Mouse (Mus musculus): ENCODE results near the gene Slc12a8. TPM values are rescaled to one million over a fixed set of nuclear protein-coding genes. Genes with fewer than 3 reads are reported as not detected.
A peak's percentile ranks its signal among the peaks of the same experiment; 100 is the strongest.

Gene Slc12a8
- total and polyA plus RNA-seq, 2 experiments from 2014 or later, result 0.71 to 1.1 TPM

DNA sequence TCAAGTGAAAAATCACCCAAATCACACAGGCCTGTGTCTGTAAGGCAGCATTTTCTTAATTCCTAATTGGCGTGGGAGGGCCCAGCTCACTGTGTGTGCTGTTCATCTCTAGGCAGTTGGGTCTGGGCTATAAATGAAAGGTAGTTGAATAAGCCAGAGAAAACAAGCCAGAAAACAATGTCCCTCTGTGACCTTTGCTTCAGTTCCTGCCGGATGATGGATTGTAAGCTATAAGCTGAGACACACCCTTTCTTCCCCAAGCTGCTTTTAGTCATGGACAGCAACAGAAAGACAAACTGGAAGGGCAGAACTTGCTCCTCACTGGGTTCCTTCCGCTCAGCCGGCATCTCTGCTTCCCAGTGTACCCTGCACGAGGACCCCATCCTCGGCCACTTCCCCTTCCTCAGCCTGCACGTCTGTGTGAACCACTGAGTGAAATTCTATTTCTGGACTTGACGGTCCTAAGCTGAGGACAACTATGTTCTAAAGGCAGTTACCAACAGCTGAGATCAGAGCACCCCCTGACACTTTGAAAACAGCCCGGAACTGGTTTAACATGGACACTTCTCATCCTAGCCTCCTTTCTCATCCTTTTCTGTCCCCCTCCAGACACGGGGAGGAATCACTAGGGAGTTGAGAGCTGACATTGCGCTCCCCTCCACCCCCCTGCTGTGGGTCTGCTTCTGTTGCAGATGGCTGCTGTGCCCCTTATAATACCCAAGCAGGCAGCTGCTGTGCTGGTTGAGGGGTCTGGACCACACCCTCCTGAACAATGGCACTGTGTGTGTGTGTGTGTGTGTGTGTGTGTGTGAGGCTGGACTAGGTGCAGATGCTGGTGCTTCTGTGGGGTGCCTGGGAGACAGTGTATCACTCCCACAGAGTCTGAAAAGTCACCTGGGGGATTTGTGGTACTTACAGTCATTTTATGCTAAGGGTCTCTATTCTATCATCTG is 12.7 kb downstream of the Slc12a8 start:
- no peak for TF ChIP-seq CTCF (IDR thresholded peaks at IDR 0.05)
- Histone ChIP-seq H3K4me2 (ENCODE audit: low read depth, low read length, poor library complexity, severe bottlenecking) (no peak overlapping the region), H3K9me3 (ENCODE audit: low read length) (no peaks in the 10 kb centered on the region), H3K9ac (replicated peaks; ENCODE audit: low read length, poor library complexity, severe bottlenecking) (no peak overlapping the region), H3K27ac (ENCODE audit: low read depth, low read length) (no peak overlapping the region), H3K27me3 (ENCODE audit: insufficient read depth, low read length) (no peaks in the 10 kb centered on the region), H3K4me3 (ENCODE audit: low read depth, low read length) (no peak overlapping the region), H3K36me3 (ENCODE audit: insufficient read depth, low read length) (no peaks in the 10 kb centered on the region), H3K4me1 (ENCODE audit: insufficient read depth, low read length) (no peaks in the 10 kb centered on the region)
- no peak for DNase-seq (ENCODE audit: low spot score)
- ATAC-seq (ENCODE audit: low FRiP score), result no peak
- 60% methylated on average over 11 of the region's 11 CpGs for WGBS

DNA sequence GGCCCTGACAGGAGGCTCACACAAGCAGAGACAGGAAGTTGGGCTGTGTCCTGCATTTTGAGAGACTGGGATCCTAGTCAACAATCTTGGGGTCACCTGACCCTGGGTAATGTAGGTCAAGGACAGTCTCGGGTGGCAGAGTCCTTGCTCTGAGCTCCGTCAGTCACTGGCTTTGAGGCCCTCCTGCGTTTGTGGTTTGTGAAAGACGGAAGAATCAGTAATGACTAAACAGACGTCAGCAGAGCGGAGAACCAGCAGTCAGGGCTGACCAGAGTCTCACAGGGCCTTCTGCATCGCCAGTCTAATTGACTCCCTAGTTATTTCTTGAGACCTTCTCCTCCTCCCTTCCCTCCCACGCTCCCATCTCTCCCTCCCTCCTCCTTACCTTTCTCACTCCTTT is 14.1 kb downstream of the Slc12a8 start:
- Histone ChIP-seq H3K4me2 (ENCODE audit: low read depth, low read length, poor library complexity, severe bottlenecking) (no peak overlapping the region), H3K36me3 (ENCODE audit: insufficient read depth, low read length) (no peaks in the 10 kb centered on the region), H3K27me3 (ENCODE audit: insufficient read depth, low read length) (no peaks in the 10 kb centered on the region), H3K4me3 (ENCODE audit: low read depth, low read length) (no peak overlapping the region), H3K9me3 (ENCODE audit: low read length) (no peaks in the 10 kb centered on the region), H3K9ac (replicated peaks; ENCODE audit: low read length, poor library complexity, severe bottlenecking) (no peak overlapping the region), H3K4me1 (ENCODE audit: insufficient read depth, low read length) (no peaks in the 10 kb centered on the region), H3K27ac (ENCODE audit: low read depth, low read length) (no peak overlapping the region)
- 72% methylated on average over 8 of the region's 8 CpGs for WGBS
- TF ChIP-seq CTCF (IDR thresholded peaks at IDR 0.05), result no peak
- ATAC-seq (ENCODE audit: low FRiP score) (no peak), DNase-seq (ENCODE audit: low spot score) (no peak)

DNA sequence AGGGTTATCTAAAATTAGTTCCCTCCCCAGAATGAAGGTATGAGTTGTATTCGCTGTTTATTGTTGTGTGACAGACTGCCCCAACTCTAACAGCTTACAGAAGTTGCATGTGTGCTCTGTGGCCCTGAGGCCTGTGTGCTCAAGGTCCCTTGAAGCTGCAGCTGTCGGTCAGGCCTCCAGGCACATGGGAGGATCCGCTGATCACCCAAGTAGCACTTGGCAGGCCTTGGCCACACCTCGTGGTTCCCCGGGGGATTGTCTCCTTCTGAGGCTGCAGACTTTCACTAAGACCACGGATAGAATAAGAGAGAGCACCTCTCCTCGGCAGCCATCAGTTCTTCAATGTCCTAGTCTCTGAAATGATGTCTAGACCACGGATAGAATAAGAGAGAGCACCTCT is 19.3 kb downstream of the Slc12a8 start:
- no peaks in the 10 kb centered on the region for H3K9me3 ChIP-seq (ENCODE audit: low read length)
- no peak overlapping the region for H3K27ac ChIP-seq (ENCODE audit: low read depth, low read length)
- no peak overlapping the region for H3K4me3 ChIP-seq (ENCODE audit: low read depth, low read length)
- ATAC-seq (ENCODE audit: low FRiP score), result no peak
- no peak overlapping the region for H3K4me2 ChIP-seq (ENCODE audit: low read depth, low read length, poor library complexity, severe bottlenecking)
- H3K36me3 ChIP-seq (ENCODE audit: insufficient read depth, low read length), result no peaks in the 10 kb centered on the region
- H3K27me3 ChIP-seq (ENCODE audit: insufficient read depth, low read length), result no peaks in the 10 kb centered on the region
- 84% methylated on average over 8 of the region's 8 CpGs for WGBS
- TF ChIP-seq CTCF (IDR thresholded peaks at IDR 0.05), result no peak
- H3K4me1 ChIP-seq (ENCODE audit: insufficient read depth, low read length), result no peaks in the 10 kb centered on the region
- DNase-seq (ENCODE audit: low spot score), result no peak
- no peak overlapping the region for H3K9ac ChIP-seq (replicated peaks; ENCODE audit: low read length, poor library complexity, severe bottlenecking)

DNA sequence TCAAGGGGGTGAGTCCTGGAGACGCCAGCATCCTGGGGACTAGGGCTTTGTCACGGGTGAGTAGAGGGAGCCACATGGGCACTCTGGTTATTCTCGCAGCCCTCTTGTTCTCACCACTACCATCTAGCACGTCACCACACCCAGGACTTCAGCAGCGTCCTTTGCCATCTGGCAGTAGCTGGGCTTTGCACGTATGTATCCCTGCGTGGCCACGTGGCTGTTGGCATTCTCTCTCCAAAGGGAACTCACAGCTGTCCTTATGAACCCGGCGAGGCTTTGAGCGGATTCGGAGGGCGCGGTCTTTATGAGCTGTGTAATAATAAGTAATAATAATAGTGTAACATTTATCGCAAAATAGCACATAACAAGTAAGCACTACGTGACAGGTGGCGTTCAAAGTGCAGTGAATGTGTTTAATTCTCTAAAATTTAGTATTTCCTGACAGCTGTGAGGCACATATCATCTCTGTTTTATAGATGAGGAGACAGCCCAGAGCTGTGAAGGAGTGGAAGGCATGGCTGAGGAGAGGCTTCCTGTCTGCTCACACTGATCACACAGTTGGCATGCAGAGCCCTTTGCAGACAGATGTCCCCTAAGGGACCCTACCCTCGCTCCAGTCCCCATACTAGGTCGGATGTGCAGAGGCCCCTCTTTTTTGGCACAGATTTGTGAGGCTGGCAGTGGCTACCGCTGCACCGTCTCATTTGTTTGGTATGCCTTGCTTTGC is 20.5 kb downstream of the Slc12a8 start:
- 72% methylated on average over 21 of the region's 21 CpGs for WGBS
- no peak for TF ChIP-seq CTCF (IDR thresholded peaks at IDR 0.05)
- DNase-seq (ENCODE audit: low spot score) (peak; percentile 40), ATAC-seq (ENCODE audit: low FRiP score) (no peak)
- H3K9me3 ChIP-seq (ENCODE audit: low read length), result no peaks in the 10 kb centered on the region
- H3K9ac ChIP-seq (replicated peaks; ENCODE audit: low read length, poor library complexity, severe bottlenecking), result no peak overlapping the region
- no peaks in the 10 kb centered on the region for H3K4me1 ChIP-seq (ENCODE audit: insufficient read depth, low read length)
- H3K36me3 ChIP-seq (ENCODE audit: insufficient read depth, low read length), result no peaks in the 10 kb centered on the region
- H3K27ac ChIP-seq (ENCODE audit: low read depth, low read length), result no peak overlapping the region
- no peak overlapping the region for H3K4me2 ChIP-seq (ENCODE audit: low read depth, low read length, poor library complexity, severe bottlenecking)
- H3K4me3 ChIP-seq (ENCODE audit: low read depth, low read length), result no peak overlapping the region
- H3K27me3 ChIP-seq (ENCODE audit: insufficient read depth, low read length), result no peaks in the 10 kb centered on the region

DNA sequence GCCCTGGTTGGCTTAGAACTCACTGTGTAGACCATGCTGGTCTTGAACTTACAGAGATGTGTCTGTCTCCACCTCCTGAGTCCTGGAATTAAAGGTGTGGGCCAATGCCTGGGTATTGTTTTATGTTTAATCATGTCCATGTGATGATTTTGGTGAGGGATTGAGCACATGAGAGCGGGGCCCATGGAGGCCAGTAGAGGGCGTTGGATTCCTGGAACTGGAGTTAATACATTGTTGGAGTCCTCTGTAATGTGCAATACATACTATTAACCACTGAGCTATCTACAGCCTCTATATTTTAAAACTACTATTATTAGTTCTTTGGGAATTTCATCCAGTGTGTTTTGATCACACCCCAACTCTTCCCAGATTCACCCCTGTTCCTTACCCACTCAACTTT is 27.2 kb downstream of the Slc12a8 start:
- H3K27me3 ChIP-seq (ENCODE audit: insufficient read depth, low read length), result no peaks in the 10 kb centered on the region
- H3K27ac ChIP-seq (ENCODE audit: low read depth, low read length), result no peak overlapping the region
- TF ChIP-seq CTCF (IDR thresholded peaks at IDR 0.05), result no peak
- DNase-seq (ENCODE audit: low spot score) (no peak), ATAC-seq (ENCODE audit: low FRiP score) (no peak)
- H3K4me2 ChIP-seq (ENCODE audit: low read depth, low read length, poor library complexity, severe bottlenecking), result no peak overlapping the region
- WGBS, result 98% methylated on average over 2 of the region's 2 CpGs
- no peaks in the 10 kb centered on the region for H3K36me3 ChIP-seq (ENCODE audit: insufficient read depth, low read length)
- no peaks in the 10 kb centered on the region for H3K4me1 ChIP-seq (ENCODE audit: insufficient read depth, low read length)
- no peak overlapping the region for H3K9ac ChIP-seq (replicated peaks; ENCODE audit: low read length, poor library complexity, severe bottlenecking)
- no peak overlapping the region for H3K4me3 ChIP-seq (ENCODE audit: low read depth, low read length)
- no peaks in the 10 kb centered on the region for H3K9me3 ChIP-seq (ENCODE audit: low read length)

DNA sequence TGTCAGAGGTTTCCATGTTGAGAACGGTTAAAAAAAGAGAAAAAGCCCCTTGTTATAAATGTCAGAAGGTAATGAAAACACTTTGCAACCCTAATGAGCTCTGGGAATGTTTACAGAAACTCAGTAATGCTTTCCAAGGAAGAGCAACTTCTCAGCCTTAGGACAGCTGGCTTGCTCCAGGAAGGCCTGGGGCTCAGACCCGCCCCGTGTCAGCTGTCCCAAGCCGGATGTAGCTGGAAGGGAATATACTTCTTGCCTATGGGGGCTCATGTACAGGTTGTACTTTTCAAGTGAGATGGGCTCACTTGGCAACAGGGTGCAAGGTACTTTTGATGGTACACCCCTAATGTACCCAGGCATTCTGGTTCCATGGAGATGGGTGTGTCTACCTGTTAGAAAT is 28.4 kb downstream of the Slc12a8 start:
- Histone ChIP-seq H3K9me3 (ENCODE audit: low read length) (no peaks in the 10 kb centered on the region), H3K27ac (ENCODE audit: low read depth, low read length) (no peak overlapping the region), H3K36me3 (ENCODE audit: insufficient read depth, low read length) (no peaks in the 10 kb centered on the region), H3K9ac (replicated peaks; ENCODE audit: low read length, poor library complexity, severe bottlenecking) (no peak overlapping the region), H3K4me3 (ENCODE audit: low read depth, low read length) (no peak overlapping the region), H3K27me3 (ENCODE audit: insufficient read depth, low read length) (no peaks in the 10 kb centered on the region), H3K4me1 (ENCODE audit: insufficient read depth, low read length) (no peaks in the 10 kb centered on the region), H3K4me2 (ENCODE audit: low read depth, low read length, poor library complexity, severe bottlenecking) (no peak overlapping the region)
- 83% methylated on average over 4 of the region's 4 CpGs for WGBS
- no peak for DNase-seq (ENCODE audit: low spot score)
- TF ChIP-seq CTCF (IDR thresholded peaks at IDR 0.05), result no peak
- ATAC-seq (ENCODE audit: low FRiP score), result no peak
